Mouse (Mus musculus): Measurements from ENCODE around the gene Shld1.

The Shld1 gene

GRCm38 (mm10) chr2:132721844-132722243, 35.1 kb downstream of the Shld1 start:
- DNase-seq (ENCODE audit: low read depth, low spot score): no peak

- DNase-seq (ENCODE audit: low read depth, low spot score): peak; percentile 69
Measured at GRCm38 (mm10) chr2:132723958-132724431, 37.3 kb downstream of the Shld1 start.

- DNase-seq (ENCODE audit: low read depth, low spot score): no peak
Measured at GRCm38 (mm10) chr2:132724561-132724960, 37.8 kb downstream of the Shld1 start.

GRCm38 (mm10) chr2:132725376-132725905, 38.7 kb downstream of the Shld1 start:
- DNase-seq (ENCODE audit: low read depth, low spot score): no peak

- DNase-seq (ENCODE audit: low read depth, low spot score): no peak
Measured at GRCm38 (mm10) chr2:132726156-132726555, 39.4 kb downstream of the Shld1 start.

- DNase-seq (ENCODE audit: low read depth, low spot score): no peak
Measured at GRCm38 (mm10) chr2:132732940-132733339, 46.2 kb downstream of the Shld1 start.

GRCm38 (mm10) chr2:132733603-132734573, 47.2 kb downstream of the Shld1 start:
- no peak for DNase-seq (ENCODE audit: low read depth, low spot score)

- no peak for DNase-seq (ENCODE audit: low read depth, low spot score)
Measured at GRCm38 (mm10) chr2:132738816-132739432, 52.2 kb downstream of the Shld1 start.

- no peak for DNase-seq (ENCODE audit: low read depth, low spot score)
Measured at GRCm38 (mm10) chr2:132741862-132742347, 55.2 kb downstream of the Shld1 start.

- no peak for DNase-seq (ENCODE audit: low read depth, low spot score)
Measured at GRCm38 (mm10) chr2:132744866-132745265, 58.1 kb downstream of the Shld1 start.

- no peak for DNase-seq (ENCODE audit: low read depth, low spot score)
Measured at GRCm38 (mm10) chr2:132746108-132746507, 59.4 kb downstream of the Shld1 start.

- no peak for DNase-seq (ENCODE audit: low read depth, low spot score)
Measured at GRCm38 (mm10) chr2:132750726-132751125, 64.0 kb downstream of the Shld1 start.

- DNase-seq (ENCODE audit: low read depth, low spot score): no peak
Measured at GRCm38 (mm10) chr2:132751141-132752066, 64.7 kb downstream of the Shld1 start.

- no peak for DNase-seq (ENCODE audit: low read depth, low spot score)
Measured at GRCm38 (mm10) chr2:132752398-132752797, 65.7 kb downstream of the Shld1 start.

- no peak for DNase-seq (ENCODE audit: low read depth, low spot score)
Measured at GRCm38 (mm10) chr2:132753137-132753536, 66.4 kb downstream of the Shld1 start.

GRCm38 (mm10) chr2:132757911-132758310, 71.2 kb downstream of the Shld1 start:
- DNase-seq (ENCODE audit: low read depth, low spot score): no peak

GRCm38 (mm10) chr2:132770822-132771221, 84.1 kb downstream of the Shld1 start:
- DNase-seq (ENCODE audit: low read depth, low spot score): no peak

- no peak for DNase-seq (ENCODE audit: low read depth, low spot score)
Measured at GRCm38 (mm10) chr2:132780978-132781377, 94.2 kb downstream of the Shld1 start, which contains the start of gene Chgb. Chgb (plus strand) TSS chr2:132781278.

- DNase-seq (ENCODE audit: low read depth, low spot score): peak; percentile 56
Measured at GRCm38 (mm10) chr2:132781439-132782068, 94.8 kb downstream of the Shld1 start.

GRCm38 (mm10) chr2:132784039-132784438, 97.3 kb downstream of the Shld1 start:
- no peak for DNase-seq (ENCODE audit: low read depth, low spot score)

All from retina, adult 2 months (tissue).